Mouse (Mus musculus) neural tube, embryonic 13.5 days (tissue): ENCODE results near the gene Dhx37. TPM values are rescaled to one million over a fixed set of nuclear protein-coding genes. Genes with fewer than 3 reads are reported as not detected.
"Not testable (repeated sequence)": the region's sequence is repeated elsewhere in the genome, so short reads cannot be mapped to it uniquely, and the experiment has no call there.

Experiments
- ATAC-seq: fragments of 200-750 bp; cut with Nextera tagmentation; 2 replicates; pipeline ENCODE4 v1.8.0; 2017; ENCODE audit warnings: low read depth, mild to moderate bottlenecking, moderate TSS enrichment, moderate library complexity
- H3K27ac ChIP-seq: fragments of 300-500 bp; sonication (generic); replicated peaks from 2 replicates; pipeline ENCODE4 v1.5.1; 2015; ENCODE audit warnings: moderate library complexity, mild to moderate bottlenecking, inconsistent platforms
- H3K27me3 ChIP-seq: fragments of 300-500 bp; sonication (generic); 2 replicates; pipeline ENCODE4 v1.6.1; 2015; ENCODE audit warnings: mild to moderate bottlenecking, inconsistent platforms
- H3K36me3 ChIP-seq: fragments of 300-500 bp; sonication (generic); 2 replicates; pipeline ENCODE4 v1.6.1; 2015; ENCODE audit warnings: mild to moderate bottlenecking, inconsistent platforms
- H3K4me1 ChIP-seq: fragments of 300-500 bp; sonication (generic); replicated peaks from 2 replicates; pipeline ENCODE4 v1.6.1; 2015; ENCODE audit warnings: inconsistent platforms
- H3K4me2 ChIP-seq: fragments of 300-500 bp; sonication (generic); 2 replicates; pipeline ENCODE4 v1.6.1; 2015; ENCODE audit warnings: inconsistent platforms, mild to moderate bottlenecking, moderate library complexity
- H3K4me3 ChIP-seq: fragments of 300-500 bp; sonication (generic); 2 replicates; pipeline ENCODE4 v1.5.1; 2015; ENCODE audit warnings: mild to moderate bottlenecking, inconsistent platforms
- H3K9ac ChIP-seq: fragments of 300-500 bp; sonication (generic); 2 replicates; pipeline ENCODE4 v1.6.1; 2015; ENCODE audit warnings: moderate library complexity, mild to moderate bottlenecking, inconsistent platforms
- H3K9me3 ChIP-seq: fragments of 300-500 bp; sonication (generic); 2 replicates; pipeline ENCODE4 v1.6.1; 2016; ENCODE audit warnings: inconsistent platforms
- WGBS: fragments of 180-500 bp; shearing (Covaris S2); methylation state at CpG from one replicate; pipeline ENCODE4 v1.1.7; 2015; 5-methylcytosine and 5-hydroxymethylcytosine counted together
- polyA plus RNA-seq: library from polyadenylated mRNA; unstranded; fragments of >200 nt; fragmentation: Nextera tagmentation; extraction: Ambion mirVana; gene quantifications from 2 replicates; pipeline ENCODE4 v1.2.1, GENCODE M21; 2015

The Dhx37 gene
- polyA plus RNA-seq, 1 experiment from 2014 or later, result 9.0 TPM

GRCm38 (mm10) chr5:125419124-125419523, 14.8 kb downstream of the Dhx37 start:
- H3K9ac ChIP-seq, result no peak overlapping the region
- no peak for ATAC-seq
- H3K27me3 ChIP-seq, result no peaks in the 10 kb centered on the region
- 86% methylated on average over 11 of the region's 11 CpGs for WGBS
- no peak overlapping the region for H3K4me2 ChIP-seq
- H3K9me3 ChIP-seq, result no peaks in the 10 kb centered on the region
- no peak overlapping the region for H3K4me3 ChIP-seq
- no peak overlapping the region for H3K27ac ChIP-seq
- H3K4me1 ChIP-seq, result no peaks in the 10 kb centered on the region
- H3K36me3 ChIP-seq, result peaks cover 98% of the 10 kb centered on the region

DNA sequence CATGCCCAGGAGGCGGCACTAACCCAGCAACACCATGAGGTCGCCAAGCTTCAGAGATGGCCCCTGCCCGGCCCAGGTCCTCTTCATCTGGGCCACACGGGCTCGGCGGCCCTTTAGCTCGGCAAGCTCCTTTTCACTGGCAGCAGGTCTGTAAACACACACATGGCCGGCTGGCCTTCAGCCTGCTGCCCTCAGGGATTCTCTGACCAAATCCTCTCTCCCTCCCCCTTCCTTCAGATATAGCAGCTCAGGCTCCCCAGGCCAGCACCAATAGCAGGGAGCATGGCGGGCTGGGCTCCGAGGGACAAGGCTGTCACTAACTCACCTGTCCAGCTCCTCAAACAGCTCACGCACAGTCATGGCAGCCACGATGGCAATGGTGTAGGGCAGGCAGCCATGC, 15.3 kb downstream of the Dhx37 start:
- no peaks in the 10 kb centered on the region for H3K27me3 ChIP-seq
- H3K9ac ChIP-seq, result no peak overlapping the region
- H3K9me3 ChIP-seq, result no peaks in the 10 kb centered on the region
- H3K4me1 ChIP-seq, result no peaks in the 10 kb centered on the region
- 93% methylated on average over 12 of the region's 12 CpGs for WGBS
- no peak overlapping the region for H3K4me2 ChIP-seq
- no peak overlapping the region for H3K4me3 ChIP-seq
- H3K36me3 ChIP-seq, result peaks cover 98% of the 10 kb centered on the region
- ATAC-seq, result no peak
- no peak overlapping the region for H3K27ac ChIP-seq

- H3K4me2 ChIP-seq, result no peak overlapping the region
- no peaks in the 10 kb centered on the region for H3K4me1 ChIP-seq
- 98% methylated on average over 8 of the region's 8 CpGs for WGBS
- no peak overlapping the region for H3K27ac ChIP-seq
- peaks cover 83% of the 10 kb centered on the region for H3K36me3 ChIP-seq
- no peaks in the 10 kb centered on the region for H3K27me3 ChIP-seq
- H3K9ac ChIP-seq, result no peak overlapping the region
- no peaks in the 10 kb centered on the region for H3K9me3 ChIP-seq
- H3K4me3 ChIP-seq, result no peak overlapping the region
- no peak for ATAC-seq
Measured at GRCm38 (mm10) chr5:125416183-125416582, 17.7 kb downstream of the Dhx37 start.

DNA sequence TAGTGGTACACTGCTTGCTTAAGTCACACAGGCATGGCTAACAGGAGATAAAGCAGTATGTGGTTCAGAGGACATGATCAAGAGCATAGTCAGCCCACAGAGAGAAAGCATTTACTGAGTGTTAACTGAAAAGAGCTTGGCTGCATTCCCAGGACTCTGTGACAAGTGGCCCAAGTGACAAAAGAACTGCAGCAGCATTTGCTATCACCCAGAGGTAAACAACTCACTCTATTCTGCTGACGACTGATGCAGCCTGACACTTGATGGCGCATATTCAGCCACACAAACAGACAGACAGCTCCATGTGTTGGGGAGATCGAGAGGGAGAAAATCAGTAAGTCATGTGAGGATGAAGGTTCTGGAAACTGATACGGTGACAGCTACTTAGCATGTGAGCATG, 20.2 kb downstream of the Dhx37 start:
- ATAC-seq, result no peak
- 78% methylated on average over 4 of the region's 4 CpGs for WGBS

DNA sequence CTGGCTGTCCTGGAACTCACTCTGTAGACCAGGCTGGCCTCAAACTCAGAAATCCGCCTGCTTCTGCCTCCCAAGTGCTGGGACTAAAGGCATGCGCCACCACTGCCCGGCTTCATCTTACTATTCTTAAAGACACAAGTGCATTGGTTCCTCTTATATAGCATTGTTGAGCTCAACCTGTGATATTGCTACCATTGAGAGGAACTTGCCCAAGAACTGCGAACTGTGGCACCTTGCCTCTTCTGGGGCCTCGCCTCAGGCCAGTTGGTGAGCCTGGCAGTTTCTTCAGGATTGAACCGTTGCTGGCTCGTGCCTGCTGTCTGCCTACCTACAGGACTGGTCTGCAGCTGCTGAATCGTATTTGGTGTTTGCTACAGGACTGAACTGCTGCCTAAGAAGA, 21.4 kb downstream of the Dhx37 start:
- H3K4me3 ChIP-seq, H3K27ac ChIP-seq, H3K4me1 ChIP-seq, H3K9ac ChIP-seq, H3K27me3 ChIP-seq, ATAC-seq, H3K4me2 ChIP-seq, H3K9me3 ChIP-seq: not testable (repeated sequence)
- peaks cover 47% of the 10 kb centered on the region for H3K36me3 ChIP-seq
- WGBS, result 94% methylated on average over 8 of the region's 8 CpGs

More for the DNA sequence above, 20.2 kb downstream of the Dhx37 start:
- H3K9me3 ChIP-seq, result no peaks in the 10 kb centered on the region
- H3K27ac ChIP-seq, result 0 out of 2 replicates have a peak overlapping the region, but pooled peaks have one; percentile 13
- no peak overlapping the region for H3K4me3 ChIP-seq
- no peaks in the 10 kb centered on the region for H3K27me3 ChIP-seq
- H3K9ac ChIP-seq, result no peak overlapping the region
- no peak overlapping the region for H3K4me2 ChIP-seq
- 0 out of 2 replicates have a peak, but pooled peaks cover 3% of the 10 kb centered on the region for H3K4me1 ChIP-seq
- peaks cover 60% of the 10 kb centered on the region for H3K36me3 ChIP-seq

DNA sequence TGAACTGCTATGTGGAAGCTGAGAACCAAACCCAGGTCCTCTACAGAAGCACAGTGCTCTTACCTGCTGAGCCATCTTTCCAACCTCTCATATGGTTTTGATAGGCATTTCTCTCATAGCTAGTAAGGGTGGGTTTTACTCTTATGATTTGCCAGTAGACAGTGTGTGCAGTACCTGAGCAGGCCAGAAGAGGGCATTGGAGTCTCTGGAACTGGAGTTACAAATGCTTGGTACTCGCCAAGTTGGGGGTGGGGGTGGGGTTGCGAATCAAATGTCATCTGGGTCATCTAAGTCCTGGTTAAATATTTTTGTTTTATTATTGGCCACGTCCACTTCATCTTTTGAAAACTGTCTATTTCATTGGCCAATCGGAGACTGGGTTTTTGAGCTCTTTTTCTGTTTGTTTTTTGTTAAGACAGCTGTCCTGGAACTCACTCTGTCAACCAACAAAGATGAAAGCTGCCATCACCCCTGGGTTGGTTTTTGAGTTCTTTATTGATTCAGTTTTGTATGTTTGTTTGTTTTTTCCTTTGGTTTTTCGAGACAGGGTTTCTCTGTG, 21.9 kb downstream of the Dhx37 start:
- no peak overlapping the region for H3K4me3 ChIP-seq
- no peak overlapping the region for H3K9ac ChIP-seq
- 59% methylated on average over 5 of the region's 5 CpGs for WGBS
- no peak overlapping the region for H3K27ac ChIP-seq
- no peaks in the 10 kb centered on the region for H3K9me3 ChIP-seq
- peaks cover 8% of the 10 kb centered on the region for H3K4me1 ChIP-seq
- ATAC-seq, result no peak
- no peak overlapping the region for H3K4me2 ChIP-seq
- H3K27me3 ChIP-seq, result no peaks in the 10 kb centered on the region
- peaks cover 43% of the 10 kb centered on the region for H3K36me3 ChIP-seq

DNA sequence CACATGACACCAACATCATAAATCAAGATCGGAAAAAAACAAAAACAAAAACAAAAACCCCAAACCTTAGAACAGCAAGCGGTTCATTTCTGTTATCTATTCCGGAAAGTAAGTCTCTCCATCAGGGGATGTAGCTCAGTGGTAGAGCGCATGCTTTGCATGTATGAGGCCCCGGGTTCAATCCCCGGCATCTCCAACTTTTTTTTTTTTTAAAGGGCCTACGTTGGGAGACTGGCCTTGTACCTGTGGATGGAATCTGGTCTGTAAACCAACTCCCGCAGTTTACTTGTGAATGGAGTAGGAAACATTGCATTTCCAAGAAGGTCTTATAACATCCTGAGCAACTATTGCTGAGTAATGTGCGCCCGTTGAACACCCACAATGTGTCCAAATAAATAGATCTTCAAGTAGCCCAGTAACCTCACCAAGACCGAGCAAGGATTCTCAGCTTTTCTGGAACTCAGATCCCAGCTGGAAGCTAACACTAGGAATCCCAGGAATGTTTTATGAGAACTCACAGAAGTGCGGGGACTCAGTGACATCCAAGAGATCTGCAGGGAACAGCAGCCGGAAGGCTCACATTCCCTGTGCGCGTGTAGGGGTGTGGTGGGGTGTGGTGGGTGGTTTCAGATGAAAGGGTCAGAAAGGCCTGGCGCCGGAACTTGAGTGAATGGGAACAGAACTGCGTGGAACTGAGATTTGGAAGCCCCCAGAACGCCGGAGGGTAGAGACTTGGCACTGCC, 24.4 kb downstream of the Dhx37 start:
- Histone ChIP-seq H3K4me3 (peak overlapping the region; percentile 23), H3K9me3 (no peaks in the 10 kb centered on the region), H3K9ac (no peak overlapping the region), H3K4me2 (peak overlapping the region; percentile 35), H3K4me1 (peaks cover 16% of the 10 kb centered on the region), H3K27ac (no peak overlapping the region), H3K36me3 (peaks cover 17% of the 10 kb centered on the region), H3K27me3 (no peaks in the 10 kb centered on the region)
- WGBS, result 7% methylated on average over 20 of the region's 20 CpGs
- no peak for ATAC-seq

DNA sequence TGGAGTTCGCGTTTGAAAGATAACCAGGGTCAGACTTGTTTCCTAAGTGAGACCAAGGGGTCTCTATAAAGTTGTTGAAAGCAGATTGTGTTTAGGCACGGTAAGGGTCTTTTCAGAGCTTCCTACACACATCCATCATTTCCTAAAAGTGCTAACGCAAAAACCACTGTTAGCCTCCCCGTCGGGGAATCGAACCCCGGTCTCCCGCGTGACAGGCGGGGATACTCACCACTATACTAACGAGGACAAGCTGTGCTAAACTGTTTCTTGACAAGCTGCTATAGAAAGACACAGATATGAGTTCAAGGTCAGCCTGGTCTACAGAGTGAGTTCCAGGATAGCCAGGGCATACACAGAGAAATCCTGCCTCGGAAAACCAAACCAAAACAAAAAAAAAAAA, 25.1 kb downstream of the Dhx37 start:
- Histone ChIP-seq H3K36me3 (peaks cover 11% of the 10 kb centered on the region), H3K9me3 (no peaks in the 10 kb centered on the region), H3K27me3 (no peaks in the 10 kb centered on the region), H3K4me2 (peak overlapping the region; percentile 35), H3K4me1 (peaks cover 18% of the 10 kb centered on the region), H3K9ac (no peak overlapping the region), H3K27ac (no peak overlapping the region), H3K4me3 (peak overlapping the region; percentile 23)
- under 1% methylated on average over 13 of the region's 13 CpGs for WGBS
- no peak for ATAC-seq

DNA sequence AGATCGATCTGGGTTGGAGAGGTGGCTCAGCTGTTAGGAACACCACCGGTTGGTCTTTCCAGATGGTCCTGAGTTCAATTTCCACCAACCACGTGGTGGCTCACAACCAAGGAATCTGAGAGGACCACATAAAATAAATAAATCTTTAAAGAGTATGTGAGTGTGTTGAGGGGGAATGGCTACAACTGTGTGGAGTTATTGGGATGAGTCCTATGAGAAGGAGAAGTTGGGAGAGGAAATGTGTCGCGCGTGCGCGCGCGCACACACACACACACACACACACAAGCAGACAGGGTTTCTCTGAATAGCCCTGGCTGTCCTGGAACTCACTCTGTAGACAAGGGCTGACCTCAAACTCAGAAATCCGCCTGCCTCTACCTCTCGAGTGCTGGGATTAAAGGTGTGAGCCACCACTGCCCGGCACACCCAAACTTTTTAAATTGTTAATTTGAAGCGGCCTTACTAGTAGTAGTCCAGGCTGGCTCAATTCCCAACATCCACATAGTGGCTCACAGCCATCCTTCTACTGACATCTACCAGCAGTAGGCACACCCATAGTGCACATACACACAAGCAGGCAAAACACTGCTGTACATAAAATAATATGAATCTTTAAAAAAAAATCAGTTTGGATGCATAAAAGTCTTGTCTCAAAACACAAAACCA, 25.9 kb downstream of the Dhx37 start:
- Histone ChIP-seq H3K27ac (no peak overlapping the region), H3K4me2 (no peak overlapping the region), H3K9me3 (no peaks in the 10 kb centered on the region), H3K4me1 (peaks cover 23% of the 10 kb centered on the region), H3K27me3 (no peaks in the 10 kb centered on the region), H3K4me3 (no peak overlapping the region), H3K9ac (no peak overlapping the region), H3K36me3 (peaks cover 3% of the 10 kb centered on the region; the same call in 1 of the 2 replicates)
- ATAC-seq, result no peak
- 69% methylated on average over 14 of the region's 14 CpGs for WGBS

- Histone ChIP-seq H3K27me3 (no peaks in the 10 kb centered on the region), H3K36me3 (no peaks in the 10 kb centered on the region), H3K9me3 (no peaks in the 10 kb centered on the region), H3K4me3 (peak overlapping the region; percentile 52), H3K4me2 (peak overlapping the region; percentile 70), H3K9ac (peak overlapping the region; percentile 75), H3K4me1 (peaks cover 23% of the 10 kb centered on the region), H3K27ac (peak overlapping the region; percentile 92)
- WGBS, result 56% methylated on average over 13 of the region's 13 CpGs
- no peak for ATAC-seq
Measured at GRCm38 (mm10) chr5:125407020-125407830, 26.7 kb downstream of the Dhx37 start.

GRCm38 (mm10) chr5:125406322-125407016, 27.5 kb downstream of the Dhx37 start:
- H3K4me3 ChIP-seq, result peak overlapping the region; percentile 52
- no peaks in the 10 kb centered on the region for H3K9me3 ChIP-seq
- 1% methylated on average over 20 of the region's 20 CpGs for WGBS
- ATAC-seq, result peak; percentile 23
- H3K9ac ChIP-seq, result peak overlapping the region; percentile 75
- no peaks in the 10 kb centered on the region for H3K27me3 ChIP-seq
- no peaks in the 10 kb centered on the region for H3K36me3 ChIP-seq
- H3K27ac ChIP-seq, result peak overlapping the region; percentile 92
- peaks cover 23% of the 10 kb centered on the region for H3K4me1 ChIP-seq
- H3K4me2 ChIP-seq, result peak overlapping the region; percentile 70
